Mouse (Mus musculus) right cerebral cortex, postnatal 4 days (tissue): ENCODE measurements at regions not wholly inside any gene's neighbourhood (a gene's known extent, or its start where the extent isn't known, plus 50 kb on each side); places are given as distances from the start of the nearest gene placed in this dataset.

Experiments
- DNase-seq: peaks from one replicate; pipeline ENCODE4 v3.0.0-alpha.2; 2022

DNA sequence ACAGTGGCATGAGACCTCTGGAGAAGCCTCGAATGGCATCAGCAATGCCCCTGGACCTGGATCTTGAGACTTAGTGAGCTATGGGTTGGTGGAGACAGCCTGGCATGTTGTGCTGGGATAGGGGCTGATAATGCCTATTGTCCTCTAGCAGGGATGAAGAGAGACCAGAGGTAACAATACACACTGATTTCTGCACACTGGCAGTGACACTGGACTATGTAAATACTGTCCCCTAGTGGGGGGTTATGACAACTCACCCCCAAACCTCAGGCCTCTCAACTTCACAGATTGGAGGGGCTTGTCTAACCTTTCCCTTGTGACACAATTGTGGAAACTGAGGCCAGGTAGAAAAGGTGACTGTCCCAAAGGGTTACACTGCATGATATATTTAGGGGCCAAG lies 94.9 kb upstream of the Tmc3 start:
- DNase-seq: no peak

GRCm38 (mm10) chr7:83504996-83505645 lies 79.6 kb upstream of the Tmc3 start:
- no peak for DNase-seq

GRCm38 (mm10) chr7:83516295-83516694 lies 68.4 kb upstream of the Tmc3 start:
- DNase-seq: no peak

GRCm38 (mm10) chr7:83521511-83521910 lies 63.2 kb upstream of the Tmc3 start:
- DNase-seq: no peak
